Mouse (Mus musculus): ENCODE results near the gene Olfr550.

GRCm38 (mm10) chr7:102534449-102534848, 36.8 kb upstream of the Olfr550 start, which contains the start of gene Olfr547:
- TF ChIP-seq CTCF (IDR thresholded peaks at IDR 0.05; ENCODE audit: low read depth, low read length), result no peak
- no peak for TF ChIP-seq POLR2A (IDR thresholded peaks at IDR 0.05; ENCODE audit: extremely low read depth, insufficient read depth, low read length)

Data from liver, adult 2 months (tissue).